Mouse (Mus musculus) embryonic stem cell, embryonic (primary cell): Measurements from ENCODE around the gene Mapk10.

Source experiments
- CTCF ChIA-PET, 4 experiments: fragments of 300-600 bp in 2 of 4; fragments of 350-600 bp in 2 of 4; sonication (Branson Sonifier 250); formaldehyde crosslinking; loops; one replicate each; lab custom pipeline; 2022; ENCODE audit warnings: inconsistent platforms in 2 of 4; lab: Charles Lee
- POLR2A ChIA-PET, 4 experiments: fragments of 300-600 bp in 2 of 4; fragments of 350-600 bp in 2 of 4; sonication (Branson Sonifier 250); formaldehyde crosslinking; loops; one replicate each; lab custom pipeline; 2022; ENCODE audit warnings: antibody characterized with exemption in 4 of 4, inconsistent platforms in 1 of 4; lab: Charles Lee

Gene Mapk10

GRCm38 (mm10) chr5:103211101-103211848 is at the start of gene Mapk10:
Gene Mapk10, minus strand, starts transcription at chr5:103211334.
- POLR2A ChIA-PET = no interaction called here
- CTCF ChIA-PET = interaction anchor here in 2 of 4 experiments (0.6 kb wide), 2 partner anchors 444 to 841 kb away, joined by 5 to 9 read pairs; no protein-coding TSS in a partner anchor

DNA sequence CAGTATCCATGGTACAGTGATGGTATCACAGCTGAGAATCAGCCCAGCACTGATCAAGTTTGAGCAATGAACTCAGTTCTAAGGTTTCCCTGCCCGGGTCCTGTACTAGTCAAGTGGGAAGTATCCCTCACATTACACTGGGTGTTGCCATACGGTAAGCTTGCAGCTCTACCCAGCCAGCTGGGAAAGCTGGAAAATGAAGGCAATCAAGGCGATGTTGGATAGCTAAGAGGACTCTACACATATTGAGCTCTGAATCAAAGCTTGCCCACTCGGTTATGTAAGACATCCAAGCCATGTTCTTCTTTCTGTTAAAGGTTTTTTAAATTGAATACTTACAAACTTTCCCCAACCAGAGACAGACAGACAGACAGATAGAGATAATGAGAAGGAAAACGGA is 45.0 kb upstream of the Mapk10 start:
- ChIA-PET POLR2A (no interaction called here), CTCF (no interaction called here)

GRCm38 (mm10) chr5:103242430-103242829 is 31.3 kb upstream of the Mapk10 start:
- ChIA-PET POLR2A (no interaction called here), CTCF (no interaction called here)

DNA sequence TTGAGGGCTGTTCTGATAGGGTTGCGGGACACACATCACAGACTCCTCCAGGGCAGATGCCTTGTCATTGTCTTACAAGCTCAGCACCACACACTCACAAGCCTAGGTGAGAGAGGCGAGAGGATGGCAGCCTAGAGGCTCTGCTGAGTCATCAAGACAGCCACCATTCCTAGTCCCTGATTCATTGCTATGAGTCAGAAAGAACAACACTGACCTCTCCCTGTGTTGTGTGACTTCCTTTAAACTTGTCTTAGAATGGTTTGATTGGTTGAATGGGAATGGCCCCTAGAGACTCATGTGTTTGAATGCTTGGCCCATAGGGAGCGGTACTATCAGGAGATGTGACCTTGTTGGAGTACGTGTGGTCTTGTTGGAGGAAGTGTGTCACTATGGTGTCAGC is 20.7 kb upstream of the Mapk10 start:
- CTCF ChIA-PET = interaction anchor here in 1 of 4 experiments (0.7 kb wide), 1 partner anchor 17 kb away, joined by 3 read pairs; no protein-coding TSS in a partner anchor
- POLR2A ChIA-PET = no interaction called here

GRCm38 (mm10) chr5:103230334-103230733 is 19.2 kb upstream of the Mapk10 start:
- ChIA-PET POLR2A (interaction anchor here in 1 of 4 experiments (0.6 kb wide), 1 partner anchor 10 kb away, joined by 3 read pairs; no protein-coding TSS in a partner anchor), CTCF (no interaction called here)

DNA sequence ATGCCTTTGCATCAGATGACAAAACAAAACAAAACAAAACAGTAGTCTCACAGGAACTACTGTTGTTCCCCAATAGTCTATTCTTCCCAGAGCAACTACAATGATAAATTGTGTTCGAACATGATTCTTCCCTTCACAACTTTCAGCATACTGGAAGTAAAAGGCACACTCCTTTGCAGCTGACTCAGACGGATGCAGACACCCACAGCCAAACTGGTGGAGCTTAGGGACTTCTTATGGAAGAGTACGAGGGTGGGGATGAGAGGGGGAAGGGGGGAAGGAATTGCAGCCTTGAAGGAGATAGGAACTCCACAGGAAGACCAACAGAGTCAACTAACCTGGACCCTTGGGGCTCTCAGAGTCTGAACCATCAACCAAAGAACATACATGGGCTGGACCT is 18.2 kb upstream of the Mapk10 start:
- POLR2A ChIA-PET = no interaction called here
- CTCF ChIA-PET = no interaction called here

DNA sequence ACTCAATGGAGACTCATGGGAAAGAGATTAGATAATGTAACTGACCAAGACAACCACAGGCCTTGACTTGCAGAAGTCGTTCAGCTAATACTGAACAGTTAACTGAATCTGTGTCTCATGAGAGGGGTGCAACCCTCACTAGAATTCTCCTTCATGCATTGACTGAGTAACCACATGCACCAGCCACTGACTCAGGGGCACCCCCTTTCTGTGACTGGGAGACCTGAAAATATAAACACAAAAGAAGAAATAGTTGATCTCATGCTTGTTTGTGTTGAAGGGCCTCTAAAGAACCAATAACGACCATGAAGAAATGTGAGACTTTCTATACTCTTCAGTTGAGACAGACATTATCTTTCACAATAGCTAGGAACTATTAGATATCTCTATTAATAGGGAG is 10.9 kb upstream of the Mapk10 start:
- ChIA-PET POLR2A (interaction anchor here in 1 of 4 experiments (0.6 kb wide), 1 partner anchor 109 kb away, joined by 3 read pairs; no protein-coding TSS in a partner anchor), CTCF (no interaction called here)

DNA sequence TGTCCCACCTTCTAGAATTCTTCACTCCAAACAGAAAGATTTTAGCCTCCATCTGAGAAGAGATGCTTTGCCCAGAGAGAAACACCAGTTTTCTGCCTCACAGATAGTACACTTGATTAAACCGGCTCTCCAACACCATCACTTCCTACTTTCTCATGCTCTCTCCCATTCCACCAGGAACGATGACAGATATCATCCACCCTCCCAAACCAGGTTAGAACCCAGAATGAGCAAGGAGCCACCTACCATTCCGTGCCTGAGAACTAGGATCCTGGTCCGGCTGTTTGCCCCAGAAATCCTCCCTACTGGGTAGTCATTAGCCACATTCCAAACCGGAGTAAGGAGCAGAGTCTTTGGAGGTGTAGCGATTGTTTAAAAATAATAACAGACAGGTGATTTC is 490 bp downstream of the Mapk10 start:
- POLR2A ChIA-PET = no interaction called here
- CTCF ChIA-PET = interaction anchor here in 2 of 4 experiments (0.6 kb wide), 2 partner anchors 445 to 841 kb away, joined by 5 to 9 read pairs; no protein-coding TSS in a partner anchor

DNA sequence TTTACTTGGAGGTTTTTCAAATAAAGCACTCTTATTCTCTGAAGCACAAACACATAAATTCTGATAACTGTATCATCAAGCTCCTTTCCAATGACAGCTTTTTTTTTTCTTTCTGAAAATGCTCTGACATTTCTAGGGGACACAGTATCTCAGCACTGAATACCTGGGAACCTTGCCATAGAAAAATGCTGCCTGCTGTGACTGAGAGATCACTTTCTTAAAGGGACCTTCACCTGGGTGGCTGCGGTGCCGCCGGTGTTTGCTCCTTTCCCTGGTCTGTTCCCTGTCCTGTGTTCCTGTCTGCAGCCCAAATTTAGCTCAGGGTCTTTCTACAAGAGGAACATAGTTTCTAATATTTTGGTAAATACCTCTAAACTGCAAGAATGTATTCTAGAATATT is 1.1 kb downstream of the Mapk10 start:
- ChIA-PET POLR2A (no interaction called here), CTCF (no interaction called here)

DNA sequence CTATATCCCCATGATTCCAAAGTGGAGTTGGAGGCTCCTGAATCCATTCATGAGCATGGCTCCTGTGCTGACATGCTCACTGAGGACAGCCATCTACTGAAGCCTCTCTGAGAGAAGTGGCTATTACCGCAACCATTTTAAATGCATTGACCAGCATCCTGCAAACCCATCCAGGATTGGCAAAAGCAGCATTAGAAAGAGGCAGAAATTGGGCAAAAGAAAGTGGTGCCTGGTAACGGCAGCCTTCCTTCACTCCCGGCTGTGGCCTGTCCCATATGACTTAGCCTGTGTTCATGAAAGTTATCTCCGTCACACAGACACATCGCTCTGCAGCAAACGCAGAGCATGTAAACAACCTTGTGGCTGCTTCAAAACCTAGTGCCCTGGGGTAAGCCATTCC is 1.6 kb downstream of the Mapk10 start:
- POLR2A ChIA-PET = no interaction called here
- CTCF ChIA-PET = interaction anchor here in 1 of 4 experiments (0.7 kb wide), 2 partner anchors 19 to 159 kb away, joined by 3 read pairs; no protein-coding TSS in a partner anchor

GRCm38 (mm10) chr5:103208869-103209268 is 2.3 kb downstream of the Mapk10 start:
- ChIA-PET POLR2A (no interaction called here), CTCF (interaction anchor here in 2 of 4 experiments (0.7 kb wide), 3 partner anchors 19 to 1007 kb away, joined by 3 to 7 read pairs (median 3); no protein-coding TSS in a partner anchor)

- CTCF ChIA-PET = interaction anchor here in 1 of 4 experiments (0.9 kb wide), 1 partner anchor 19 kb away, joined by 3 read pairs; no protein-coding TSS in a partner anchor
- POLR2A ChIA-PET = no interaction called here
Measured at GRCm38 (mm10) chr5:103208021-103208511, 3.1 kb downstream of the Mapk10 start.

DNA sequence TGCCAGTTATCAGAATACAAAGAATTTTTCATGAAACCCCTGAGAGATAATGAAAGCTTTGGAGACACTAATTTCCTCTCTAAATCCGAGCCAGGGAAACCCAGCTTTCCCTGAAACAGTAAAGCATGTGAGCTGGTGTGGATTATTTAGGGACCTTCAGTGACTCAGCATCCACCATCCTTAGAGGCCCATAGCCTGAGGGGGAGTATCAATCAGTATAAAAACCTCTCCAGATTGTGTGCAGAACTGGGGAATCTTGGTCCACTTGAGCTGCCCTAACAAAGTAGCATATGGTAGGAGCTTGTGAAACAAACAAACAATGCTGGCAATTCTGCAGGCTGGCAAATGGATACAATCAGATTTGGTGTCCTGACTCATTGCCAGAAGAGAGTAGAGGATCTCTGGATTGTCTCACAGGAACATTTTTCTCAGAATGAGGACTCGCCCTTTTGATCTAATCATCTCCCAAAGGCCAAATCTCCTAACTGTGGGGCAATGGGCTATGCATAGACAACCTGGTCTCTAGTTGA is 13.3 kb downstream of the Mapk10 start:
- POLR2A ChIA-PET = interaction anchor here in 1 of 4 experiments (0.7 to 0.8 kb wide), 2 partner anchors 30 to 494 kb away, joined by 3 to 4 read pairs; partner anchors contain the start of gene Aff1
- CTCF ChIA-PET = interaction anchor here in 1 of 4 experiments (1.1 kb wide), 1 partner anchor 15 kb away, joined by 4 read pairs; no protein-coding TSS in a partner anchor

DNA sequence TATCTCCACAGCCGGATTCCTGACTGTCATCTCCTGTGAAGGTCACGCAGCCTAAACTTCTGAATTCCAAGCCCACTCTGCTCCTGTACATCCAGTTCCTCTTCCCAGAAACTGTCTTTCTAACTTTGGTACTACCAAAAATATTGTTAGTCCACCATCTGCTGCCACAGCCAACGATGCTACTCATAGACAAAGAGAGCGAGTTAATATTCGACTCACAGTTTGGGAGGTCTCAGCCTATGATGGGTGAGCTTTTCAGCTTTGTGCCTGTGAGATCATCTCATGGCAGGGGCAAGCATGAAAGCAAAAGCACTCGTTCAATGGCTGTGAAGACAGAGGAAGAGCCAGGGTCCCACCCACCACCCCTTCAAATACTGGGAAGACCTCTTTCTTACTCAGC is 16.6 kb downstream of the Mapk10 start:
- ChIA-PET CTCF (no interaction called here), POLR2A (no interaction called here)

DNA sequence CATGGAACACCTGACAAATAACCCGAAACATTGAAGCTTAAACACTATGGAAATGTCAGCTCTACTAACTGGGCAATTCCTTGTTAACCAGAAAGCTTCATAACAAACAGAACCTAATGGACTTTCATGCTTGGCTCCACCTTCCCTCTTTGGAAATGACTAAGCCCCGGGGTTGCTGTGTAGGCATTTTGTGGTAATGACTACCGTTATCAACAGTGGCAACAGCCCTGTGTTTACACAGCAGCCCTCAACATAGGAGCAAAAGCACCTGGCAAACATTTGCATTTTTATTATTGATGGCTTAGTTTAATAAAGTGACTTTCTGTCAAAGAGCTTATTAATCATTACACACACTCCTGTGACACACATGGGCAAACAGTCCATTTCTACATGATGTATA is 17.4 kb downstream of the Mapk10 start:
- ChIA-PET POLR2A (no interaction called here), CTCF (no interaction called here)

DNA sequence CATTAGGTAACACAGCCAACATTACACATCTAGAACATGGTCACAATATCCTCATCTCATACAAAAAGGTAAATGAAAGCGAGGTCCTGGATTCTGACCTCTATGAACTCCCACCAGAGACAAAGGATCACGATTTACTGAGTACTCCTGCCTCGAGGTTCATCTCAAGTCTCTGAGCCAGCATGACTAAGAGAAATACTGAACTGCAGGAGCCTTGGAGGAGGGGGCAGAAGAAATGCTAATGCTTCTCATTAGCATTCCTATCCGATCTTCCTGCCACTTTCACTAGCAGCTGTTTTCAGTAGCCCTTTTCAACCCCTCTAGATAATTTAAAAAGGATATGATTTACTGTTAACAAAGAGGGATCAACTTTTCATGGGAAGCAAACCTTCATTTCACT is 19.6 kb downstream of the Mapk10 start:
- POLR2A ChIA-PET = interaction anchor here in 1 of 4 experiments (1.2 kb wide), 1 partner anchor 35 kb away, joined by 3 read pairs; no protein-coding TSS in a partner anchor
- CTCF ChIA-PET = no interaction called here

GRCm38 (mm10) chr5:103184256-103184655 is 26.9 kb downstream of the Mapk10 start:
- CTCF ChIA-PET = no interaction called here
- POLR2A ChIA-PET = interaction anchor here in 1 of 4 experiments (0.6 kb wide), 1 partner anchor 1647 kb away, joined by 3 read pairs; no protein-coding TSS in a partner anchor

DNA sequence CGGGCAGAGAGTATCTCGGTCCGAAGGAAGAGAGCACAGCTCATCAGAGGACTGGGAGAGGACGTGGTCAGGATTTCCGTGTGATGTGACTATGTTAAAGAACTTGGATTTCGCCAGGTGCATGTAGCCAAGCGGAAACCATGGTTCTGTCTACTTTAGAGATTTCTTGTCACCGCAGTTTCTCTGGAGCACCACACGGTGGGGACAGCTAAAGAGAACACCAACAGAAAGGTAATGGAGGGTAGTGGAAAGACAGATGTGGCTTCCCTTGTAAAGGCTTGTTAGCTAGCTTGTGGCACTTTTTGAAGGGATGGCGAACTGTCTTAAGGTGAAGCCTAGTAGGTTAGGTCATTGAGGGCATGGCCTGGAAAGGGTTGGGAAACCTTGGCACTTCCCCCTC is 29.5 kb downstream of the Mapk10 start:
- ChIA-PET POLR2A (no interaction called here), CTCF (no interaction called here)

GRCm38 (mm10) chr5:103177010-103177409 is 34.1 kb downstream of the Mapk10 start:
- CTCF ChIA-PET = no interaction called here
- POLR2A ChIA-PET = no interaction called here

GRCm38 (mm10) chr5:103175989-103176388 is 35.1 kb downstream of the Mapk10 start:
- POLR2A ChIA-PET = no interaction called here
- CTCF ChIA-PET = interaction anchor here in 1 of 4 experiments (0.7 kb wide), 1 partner anchor 483 kb away, joined by 3 read pairs; no protein-coding TSS in a partner anchor
